Mouse (Mus musculus): ENCODE results near the gene Rbm24. TPM values are rescaled to one million over a fixed set of nuclear protein-coding genes. Genes with fewer than 3 reads are reported as not detected.

The Rbm24 gene
- polyA plus RNA-seq, 1 experiment: 3.5 TPM

GRCm38 (mm10) chr13:46423805-46424204 is 5.6 kb downstream of the Rbm24 start:
- WGBS: 84% methylated on average over 7 of the region's 7 CpGs
- TF ChIP-seq POLR2A (IDR thresholded peaks at IDR 0.05; ENCODE audit: borderline replicate concordance, control insufficient read depth, low read depth, low read length) (no peak), CTCF (IDR thresholded peaks at IDR 0.05; ENCODE audit: control insufficient read depth, insufficient read depth, low read length) (no peak)
- Histone ChIP-seq H3K27ac (ENCODE audit: control insufficient read depth, insufficient read depth, low read depth, low read length, poor library complexity) (no peak overlapping the region), H3K4me3 (replicated peaks; ENCODE audit: control insufficient read depth, low read depth, low read length) (no peak overlapping the region), H3K4me1 (ENCODE audit: control insufficient read depth, insufficient read depth, low read length) (no peaks in the 10 kb centered on the region)

- Histone ChIP-seq H3K4me3 (replicated peaks; ENCODE audit: control insufficient read depth, low read depth, low read length) (no peak overlapping the region), H3K4me1 (ENCODE audit: control insufficient read depth, insufficient read depth, low read length) (no peaks in the 10 kb centered on the region), H3K27ac (ENCODE audit: control insufficient read depth, insufficient read depth, low read depth, low read length, poor library complexity) (no peak overlapping the region)
- no peak for TF ChIP-seq CTCF (IDR thresholded peaks at IDR 0.05; ENCODE audit: control insufficient read depth, insufficient read depth, low read length)
- TF ChIP-seq POLR2A (IDR thresholded peaks at IDR 0.05; ENCODE audit: borderline replicate concordance, control insufficient read depth, low read depth, low read length): no peak
- 83% methylated on average over 8 of the region's 8 CpGs for WGBS
Measured at GRCm38 (mm10) chr13:46424376-46424775, 6.1 kb downstream of the Rbm24 start.

GRCm38 (mm10) chr13:46426651-46427269 is 8.5 kb downstream of the Rbm24 start:
- H3K27ac ChIP-seq (ENCODE audit: control insufficient read depth, insufficient read depth, low read depth, low read length, poor library complexity): no peak overlapping the region
- TF ChIP-seq CTCF (IDR thresholded peaks at IDR 0.05; ENCODE audit: control insufficient read depth, insufficient read depth, low read length): no peak
- TF ChIP-seq POLR2A (IDR thresholded peaks at IDR 0.05; ENCODE audit: borderline replicate concordance, control insufficient read depth, low read depth, low read length): no peak
- H3K4me3 ChIP-seq (replicated peaks; ENCODE audit: control insufficient read depth, low read depth, low read length): no peak overlapping the region
- H3K4me1 ChIP-seq (ENCODE audit: control insufficient read depth, insufficient read depth, low read length): no peaks in the 10 kb centered on the region
- 80% methylated on average over 6 of the region's 6 CpGs for WGBS

GRCm38 (mm10) chr13:46428964-46429363 is 10.7 kb downstream of the Rbm24 start:
- no peaks in the 10 kb centered on the region for H3K4me1 ChIP-seq (ENCODE audit: control insufficient read depth, insufficient read depth, low read length)
- 89% methylated on average over 22 of the region's 22 CpGs for WGBS
- no peak overlapping the region for H3K27ac ChIP-seq (ENCODE audit: control insufficient read depth, insufficient read depth, low read depth, low read length, poor library complexity)
- no peak overlapping the region for H3K4me3 ChIP-seq (replicated peaks; ENCODE audit: control insufficient read depth, low read depth, low read length)
- no peak for TF ChIP-seq CTCF (IDR thresholded peaks at IDR 0.05; ENCODE audit: control insufficient read depth, insufficient read depth, low read length)
- TF ChIP-seq POLR2A (IDR thresholded peaks at IDR 0.05; ENCODE audit: borderline replicate concordance, control insufficient read depth, low read depth, low read length): no peak

GRCm38 (mm10) chr13:46429866-46430265 is 11.6 kb downstream of the Rbm24 start:
- WGBS: 84% methylated on average over 11 of the region's 11 CpGs
- no peaks in the 10 kb centered on the region for H3K4me1 ChIP-seq (ENCODE audit: control insufficient read depth, insufficient read depth, low read length)
- H3K27ac ChIP-seq (ENCODE audit: control insufficient read depth, insufficient read depth, low read depth, low read length, poor library complexity): no peak overlapping the region
- TF ChIP-seq CTCF (IDR thresholded peaks at IDR 0.05; ENCODE audit: control insufficient read depth, insufficient read depth, low read length): no peak
- TF ChIP-seq POLR2A (IDR thresholded peaks at IDR 0.05; ENCODE audit: borderline replicate concordance, control insufficient read depth, low read depth, low read length): no peak
- no peak overlapping the region for H3K4me3 ChIP-seq (replicated peaks; ENCODE audit: control insufficient read depth, low read depth, low read length)

- no peak for TF ChIP-seq POLR2A (IDR thresholded peaks at IDR 0.05; ENCODE audit: borderline replicate concordance, control insufficient read depth, low read depth, low read length)
- TF ChIP-seq CTCF (IDR thresholded peaks at IDR 0.05; ENCODE audit: control insufficient read depth, insufficient read depth, low read length): no peak
- Histone ChIP-seq H3K27ac (ENCODE audit: control insufficient read depth, insufficient read depth, low read depth, low read length, poor library complexity) (no peak overlapping the region), H3K4me3 (replicated peaks; ENCODE audit: control insufficient read depth, low read depth, low read length) (no peak overlapping the region), H3K4me1 (ENCODE audit: control insufficient read depth, insufficient read depth, low read length) (no peaks in the 10 kb centered on the region)
- WGBS: 70% methylated on average over 8 of the region's 8 CpGs
Measured at GRCm38 (mm10) chr13:46433880-46434560, 15.8 kb downstream of the Rbm24 start.

GRCm38 (mm10) chr13:46438960-46439359 is 20.7 kb downstream of the Rbm24 start:
- no peak overlapping the region for H3K4me3 ChIP-seq (replicated peaks; ENCODE audit: control insufficient read depth, low read depth, low read length)
- TF ChIP-seq POLR2A (IDR thresholded peaks at IDR 0.05; ENCODE audit: borderline replicate concordance, control insufficient read depth, low read depth, low read length): no peak
- no peak for TF ChIP-seq CTCF (IDR thresholded peaks at IDR 0.05; ENCODE audit: control insufficient read depth, insufficient read depth, low read length)
- no peaks in the 10 kb centered on the region for H3K4me1 ChIP-seq (ENCODE audit: control insufficient read depth, insufficient read depth, low read length)
- no peak overlapping the region for H3K27ac ChIP-seq (ENCODE audit: control insufficient read depth, insufficient read depth, low read depth, low read length, poor library complexity)
- 32% methylated on average over 6 of the region's 6 CpGs for WGBS

GRCm38 (mm10) chr13:46444021-46444420 is 25.8 kb downstream of the Rbm24 start:
- no peaks in the 10 kb centered on the region for H3K4me1 ChIP-seq (ENCODE audit: control insufficient read depth, insufficient read depth, low read length)
- WGBS: 70% methylated on average over 7 of the region's 7 CpGs
- no peak for TF ChIP-seq POLR2A (IDR thresholded peaks at IDR 0.05; ENCODE audit: borderline replicate concordance, control insufficient read depth, low read depth, low read length)
- no peak for TF ChIP-seq CTCF (IDR thresholded peaks at IDR 0.05; ENCODE audit: control insufficient read depth, insufficient read depth, low read length)
- H3K27ac ChIP-seq (ENCODE audit: control insufficient read depth, insufficient read depth, low read depth, low read length, poor library complexity): no peak overlapping the region
- H3K4me3 ChIP-seq (replicated peaks; ENCODE audit: control insufficient read depth, low read depth, low read length): no peak overlapping the region

Data from bone marrow, adult 2 months (tissue).